Mouse (Mus musculus) testis, adult 2 months (tissue): ENCODE results near the gene Cnp. TPM values are rescaled to one million over a fixed set of nuclear protein-coding genes. Genes with fewer than 3 reads are reported as not detected.
A peak's percentile ranks its signal among the peaks of the same experiment; 100 is the strongest.

Experiments
- H3K27ac ChIP-seq: fragments of 200-500 bp; 2 replicates; pipeline ENCODE4 v1.5.1; 2012; ENCODE audit warnings: low read depth, low read length; ENCODE audit not compliant: control insufficient read depth, insufficient read depth
- H3K27me3 ChIP-seq: fragments of 200-500 bp; 2 replicates; pipeline ENCODE4 v1.6.1; 2012; ENCODE audit warnings: mild to moderate bottlenecking, low read length, moderate library complexity; ENCODE audit not compliant: control insufficient read depth, insufficient read depth
- H3K36me3 ChIP-seq: fragments of 200-500 bp; 2 replicates; pipeline ENCODE4 v1.6.1; 2012; ENCODE audit warnings: mild to moderate bottlenecking, low read length; ENCODE audit not compliant: control insufficient read depth, insufficient read depth
- H3K4me1 ChIP-seq: fragments of 200-500 bp; 2 replicates; pipeline ENCODE4 v1.6.1; 2012; ENCODE audit warnings: low read length; ENCODE audit not compliant: control insufficient read depth, insufficient read depth
- H3K4me3 ChIP-seq: fragments of 200-500 bp; 2 replicates; pipeline ENCODE4 v1.5.1; 2012; ENCODE audit warnings: low read depth, mild to moderate bottlenecking, low read length, moderate library complexity, mixed read lengths; ENCODE audit not compliant: control insufficient read depth
- CTCF ChIP-seq: fragments of 200-500 bp; IDR thresholded peaks from 2 replicates; pipeline ENCODE4 v1.5.1; 2012; ENCODE audit warnings: low read depth, mild to moderate bottlenecking, inconsistent platforms, low read length, moderate library complexity; ENCODE audit not compliant: control insufficient read depth, insufficient read depth, insufficient replicate concordance
- POLR2A ChIP-seq: fragments of 200-500 bp; IDR thresholded peaks from 2 replicates; pipeline ENCODE4 v1.6.1; 2012; ENCODE audit warnings: low read depth, mild to moderate bottlenecking, inconsistent platforms, low read length, moderate library complexity; ENCODE audit not compliant: control insufficient read depth
- polyA plus RNA-seq: library from polyadenylated mRNA; depleted of rRNA; stranded (reverse); fragments of >200 nt; gene quantifications from 2 replicates; pipeline ENCODE4 v1.2.3, GENCODE M21; 2012

Cnp gene
- polyA plus RNA-seq, 1 experiment, result 3.3 TPM

DNA sequence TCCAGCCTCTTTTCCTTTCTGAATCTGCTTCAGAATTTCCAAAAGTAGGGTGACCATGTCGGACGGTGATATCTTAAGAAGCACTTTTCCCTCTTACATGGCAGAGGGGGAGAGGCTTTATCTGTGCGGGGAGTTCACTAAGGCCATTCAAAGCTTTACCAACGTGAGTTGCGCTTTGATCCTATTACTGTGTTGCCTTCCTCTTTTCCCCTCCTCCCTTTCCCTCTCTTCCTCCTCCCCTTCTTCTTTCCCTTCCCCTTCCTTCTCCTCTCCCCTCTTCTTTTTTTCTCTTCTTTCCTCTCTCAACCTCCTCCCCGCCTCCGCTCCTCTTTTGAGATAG is 29.0 kb upstream of the Cnp start:
- Histone ChIP-seq H3K4me1 (peaks cover 7% of the 10 kb centered on the region), H3K27ac (peak overlapping the region; percentile 68), H3K4me3 (peak overlapping the region; percentile 89), H3K27me3 (no peaks in the 10 kb centered on the region), H3K36me3 (no peaks in the 10 kb centered on the region; the same call in 1 of the 2 replicates)
- TF ChIP-seq POLR2A (no peak), CTCF (no peak)

DNA sequence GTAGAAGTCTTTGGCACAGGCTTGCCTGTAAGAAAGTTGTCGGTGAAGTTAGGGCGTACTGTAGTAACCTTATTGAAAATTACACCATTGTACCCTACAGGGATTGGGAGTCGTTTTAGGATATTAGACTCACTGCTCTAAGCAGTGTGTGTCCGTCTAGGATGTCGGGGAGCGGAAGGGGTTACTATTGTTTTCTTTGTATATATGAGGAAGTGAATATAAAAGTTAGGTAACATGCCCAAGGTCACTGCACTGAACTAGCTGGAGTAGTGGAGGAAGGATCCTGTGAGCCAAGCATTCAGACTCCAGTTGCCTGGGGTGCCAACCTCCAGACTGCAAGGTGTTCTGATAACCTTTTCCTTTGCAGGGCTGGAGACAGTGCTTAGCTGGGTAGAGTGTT is 27.7 kb upstream of the Cnp start:
- H3K27me3 ChIP-seq, result no peaks in the 10 kb centered on the region
- no peak overlapping the region for H3K27ac ChIP-seq
- H3K4me1 ChIP-seq, result peaks cover 7% of the 10 kb centered on the region
- TF ChIP-seq CTCF (no peak), POLR2A (no peak)
- H3K36me3 ChIP-seq, result no peaks in the 10 kb centered on the region; the same call in none of the 2 replicates
- peak overlapping the region; percentile 14; the same call in 1 of the 2 replicates for H3K4me3 ChIP-seq

DNA sequence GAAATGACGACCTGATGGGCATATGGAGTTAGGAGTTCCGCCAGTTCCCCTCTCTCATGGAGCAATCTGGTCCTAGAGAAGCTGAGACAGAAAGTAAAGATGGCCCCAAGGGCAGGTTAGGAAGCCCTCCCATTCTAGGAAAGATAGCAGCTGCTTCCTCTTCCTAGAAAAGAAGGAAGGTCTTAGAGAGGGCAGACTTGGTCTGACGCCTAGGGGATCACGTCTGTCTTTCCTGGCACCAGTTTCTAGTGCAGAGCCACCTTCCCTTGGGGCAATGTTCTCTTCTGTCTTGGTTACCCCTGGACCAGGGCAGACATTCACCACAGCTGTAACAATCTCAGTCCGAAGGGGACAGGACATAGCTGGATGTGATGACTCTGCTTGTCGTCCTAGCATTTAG is 26.6 kb upstream of the Cnp start:
- TF ChIP-seq POLR2A (no peak), CTCF (no peak)

DNA sequence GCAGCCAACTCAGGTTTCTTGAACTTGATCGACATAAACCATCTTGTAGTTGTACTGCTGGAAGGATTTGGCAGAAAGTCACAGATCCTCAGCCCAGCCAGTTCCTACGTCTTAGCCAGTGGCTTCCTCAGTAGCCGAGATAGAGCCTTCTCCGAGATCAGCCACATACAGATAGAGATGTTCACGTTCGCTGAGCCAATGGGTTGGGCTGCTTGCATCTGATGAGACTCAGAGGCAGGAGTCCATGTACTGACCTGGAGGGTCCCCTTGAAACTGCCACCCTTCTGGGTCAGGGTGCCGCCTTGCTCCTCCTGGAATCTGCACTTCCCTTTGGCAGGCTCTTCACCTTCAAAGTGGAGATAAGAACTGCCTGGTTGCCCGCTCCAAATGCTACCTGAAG is 25.2 kb upstream of the Cnp start:
- no peak overlapping the region for H3K27ac ChIP-seq
- TF ChIP-seq POLR2A, result no peak
- TF ChIP-seq CTCF, result no peak
- H3K36me3 ChIP-seq, result peaks cover 1% of the 10 kb centered on the region
- H3K4me3 ChIP-seq, result no peak overlapping the region
- H3K27me3 ChIP-seq, result no peaks in the 10 kb centered on the region
- H3K4me1 ChIP-seq, result peaks cover 7% of the 10 kb centered on the region

More for the DNA sequence above, 26.6 kb upstream of the Cnp start:
- Histone ChIP-seq H3K4me3 (no peak overlapping the region), H3K36me3 (no peaks in the 10 kb centered on the region; the same call in none of the 2 replicates), H3K27ac (no peak overlapping the region), H3K27me3 (no peaks in the 10 kb centered on the region), H3K4me1 (peaks cover 7% of the 10 kb centered on the region)

DNA sequence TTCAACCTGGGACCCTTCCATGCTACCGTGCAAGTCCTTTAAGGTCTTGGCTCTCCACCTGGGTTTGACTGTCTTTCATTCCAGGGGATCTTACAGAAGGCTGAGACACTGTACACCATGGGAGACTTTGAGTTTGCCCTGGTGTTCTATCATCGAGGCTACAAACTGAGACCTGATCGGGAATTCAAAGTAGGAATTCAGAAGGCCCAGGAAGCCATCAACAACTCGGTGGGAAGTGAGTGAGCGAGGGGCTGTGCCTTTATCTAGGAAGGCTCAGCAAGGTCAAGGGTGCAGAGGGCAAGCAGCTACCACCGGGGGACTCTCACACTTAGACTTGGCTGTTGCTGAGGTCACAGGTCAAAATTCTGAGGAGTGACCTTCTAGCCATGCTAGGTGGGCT is 24.6 kb upstream of the Cnp start:
- no peak overlapping the region for H3K4me3 ChIP-seq
- H3K36me3 ChIP-seq, result peaks cover 1% of the 10 kb centered on the region
- no peak for TF ChIP-seq POLR2A
- no peak for TF ChIP-seq CTCF
- H3K27me3 ChIP-seq, result no peaks in the 10 kb centered on the region
- no peak overlapping the region for H3K27ac ChIP-seq
- H3K4me1 ChIP-seq, result peaks cover 7% of the 10 kb centered on the region

DNA sequence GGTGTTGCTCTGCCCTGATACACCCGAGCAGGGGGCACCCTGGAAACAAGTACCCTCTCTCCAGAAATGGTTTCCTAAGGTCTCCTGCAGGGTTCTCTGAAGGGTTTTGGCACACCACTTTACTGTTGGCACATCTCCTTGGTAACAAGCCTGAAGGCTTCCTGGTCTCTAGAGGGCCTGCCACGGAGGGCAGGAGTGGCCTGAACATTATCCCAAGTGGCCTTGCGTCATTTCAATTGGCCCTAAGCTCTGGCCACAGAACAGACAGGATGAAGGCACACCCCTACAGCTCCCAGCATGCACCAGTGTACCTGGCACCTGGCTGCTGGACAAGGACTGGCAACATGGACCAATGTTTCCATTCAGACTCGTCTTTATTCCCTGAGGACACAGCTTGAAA is 21.9 kb upstream of the Cnp start:
- H3K4me3 ChIP-seq, result no peak overlapping the region
- H3K27ac ChIP-seq, result no peak overlapping the region
- H3K4me1 ChIP-seq, result no peaks in the 10 kb centered on the region; the same call in 1 of the 2 replicates
- H3K27me3 ChIP-seq, result no peaks in the 10 kb centered on the region
- H3K36me3 ChIP-seq, result peaks cover 1% of the 10 kb centered on the region
- no peak for TF ChIP-seq CTCF
- TF ChIP-seq POLR2A, result no peak

DNA sequence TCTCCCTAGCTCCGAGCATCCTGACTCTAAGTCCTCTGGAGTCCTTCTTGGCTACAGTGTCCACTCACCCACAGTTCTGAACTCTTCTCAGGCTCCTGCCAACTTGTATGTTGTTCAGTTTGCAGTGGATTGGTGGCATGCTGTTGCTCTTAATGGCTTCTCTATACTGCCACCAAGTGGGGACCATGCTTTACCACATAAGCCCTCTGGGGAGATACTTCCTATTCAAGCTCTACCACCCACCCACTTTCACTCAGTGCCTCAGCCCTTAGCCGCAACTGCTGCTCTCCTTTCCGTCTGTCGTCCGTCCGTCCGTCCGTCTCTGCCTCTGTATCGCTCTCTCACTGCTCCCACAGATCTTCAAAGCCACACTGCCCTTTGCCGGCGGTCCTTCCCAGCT is 19.1 kb upstream of the Cnp start:
- Histone ChIP-seq H3K36me3 (peaks cover 2% of the 10 kb centered on the region), H3K4me3 (no peak overlapping the region), H3K27ac (no peak overlapping the region)

DNA sequence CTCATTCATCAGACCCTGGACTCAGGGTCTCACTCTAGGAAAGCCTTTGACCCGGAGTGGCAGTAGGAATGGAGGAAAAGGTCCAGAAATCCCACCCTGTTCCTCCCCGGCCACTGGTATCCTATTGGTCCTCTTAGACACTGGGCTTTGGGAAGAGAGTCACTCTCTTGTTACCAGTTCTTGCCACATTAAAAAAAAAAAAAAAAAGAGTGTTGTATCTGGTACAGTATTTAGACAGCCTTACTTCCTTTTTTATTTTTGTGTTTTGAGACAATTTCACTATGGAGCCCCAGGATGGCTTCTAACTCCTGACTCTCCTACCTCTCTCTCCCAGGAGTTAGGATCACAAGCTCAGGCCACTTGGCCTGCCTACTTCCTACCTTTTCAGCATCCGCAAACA is 17.1 kb upstream of the Cnp start:
- Histone ChIP-seq H3K4me3 (no peak overlapping the region), H3K27ac (no peak overlapping the region), H3K27me3 (no peaks in the 10 kb centered on the region), H3K36me3 (peaks cover 2% of the 10 kb centered on the region), H3K4me1 (no peaks in the 10 kb centered on the region)
- TF ChIP-seq CTCF (no peak), POLR2A (no peak)

More for the DNA sequence above, 19.1 kb upstream of the Cnp start:
- H3K4me1 ChIP-seq, result no peaks in the 10 kb centered on the region
- H3K27me3 ChIP-seq, result no peaks in the 10 kb centered on the region
- no peak for TF ChIP-seq POLR2A
- TF ChIP-seq CTCF, result peak; percentile 12; the same call in 1 of the 2 replicates
